Mouse (Mus musculus) ES-Bruce4 (cell line): ENCODE measurements around the gene Rere.
"Not testable (repeated sequence)": the region's sequence is repeated elsewhere in the genome, so short reads cannot be mapped to it uniquely, and the experiment has no call there.

Experiments
- CTCF ChIP-seq: IDR thresholded peaks from one replicate; pipeline ENCODE4 v1.8.1; 2011; ENCODE audit warnings: low read depth, low read length
- EP300 ChIP-seq: IDR thresholded peaks from 2 replicates; pipeline ENCODE4 v1.6.1; 2011; ENCODE audit warnings: low read depth, low read length; ENCODE audit not compliant: insufficient read depth

GRCm38 (mm10) chr4:150557289-150557688 lies 275.8 kb downstream of the Rere start:
- not testable (repeated sequence) for TF ChIP-seq CTCF, EP300
